Mouse (Mus musculus): ENCODE data around the gene Acox1. TPM values are rescaled to one million over a fixed set of nuclear protein-coding genes. Genes with fewer than 3 reads are reported as not detected.

Gene Acox1
- total and polyA plus RNA-seq, 2 experiments from 2014 or later = 66.1 to 116 TPM

DNA sequence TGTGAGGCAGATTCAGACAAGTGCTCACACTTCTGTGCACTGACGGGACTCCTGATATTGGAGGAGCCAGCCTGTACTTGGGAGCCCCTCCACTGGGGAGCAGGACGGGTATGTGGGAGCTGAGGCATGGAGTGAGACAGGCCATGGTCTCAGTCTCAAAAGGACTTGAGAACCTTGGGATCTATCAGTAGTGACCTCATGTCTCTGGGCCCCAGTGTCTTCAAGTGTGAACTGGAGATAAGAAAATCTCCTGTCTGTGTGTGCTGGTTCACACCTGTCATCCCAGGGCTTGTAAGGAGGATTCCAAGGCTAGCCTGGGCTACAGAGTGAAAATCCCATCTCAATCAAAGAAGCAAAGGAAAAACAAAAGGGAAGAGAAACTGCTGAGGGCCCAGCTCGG is 55.4 kb downstream of the Acox1 start:
- Histone ChIP-seq H3K9me3 (ENCODE audit: low read length) (no peaks in the 10 kb centered on the region), H3K4me1 (ENCODE audit: insufficient read depth, low read length) (no peaks in the 10 kb centered on the region), H3K9ac (replicated peaks; ENCODE audit: low read length, poor library complexity, severe bottlenecking) (no peak overlapping the region), H3K4me3 (ENCODE audit: low read depth, low read length) (no peak overlapping the region), H3K4me2 (ENCODE audit: low read depth, low read length, poor library complexity, severe bottlenecking) (no peak overlapping the region), H3K36me3 (ENCODE audit: insufficient read depth, low read length) (peaks cover 51% of the 10 kb centered on the region), H3K27me3 (ENCODE audit: insufficient read depth, low read length) (no peaks in the 10 kb centered on the region), H3K27ac (ENCODE audit: low read depth, low read length) (no peak overlapping the region)
- no peak for TF ChIP-seq CTCF (IDR thresholded peaks at IDR 0.05)
- 80% methylated on average over 3 of the region's 3 CpGs for WGBS
- ATAC-seq (ENCODE audit: low FRiP score) (no peak), DNase-seq (ENCODE audit: low spot score) (no peak)

DNA sequence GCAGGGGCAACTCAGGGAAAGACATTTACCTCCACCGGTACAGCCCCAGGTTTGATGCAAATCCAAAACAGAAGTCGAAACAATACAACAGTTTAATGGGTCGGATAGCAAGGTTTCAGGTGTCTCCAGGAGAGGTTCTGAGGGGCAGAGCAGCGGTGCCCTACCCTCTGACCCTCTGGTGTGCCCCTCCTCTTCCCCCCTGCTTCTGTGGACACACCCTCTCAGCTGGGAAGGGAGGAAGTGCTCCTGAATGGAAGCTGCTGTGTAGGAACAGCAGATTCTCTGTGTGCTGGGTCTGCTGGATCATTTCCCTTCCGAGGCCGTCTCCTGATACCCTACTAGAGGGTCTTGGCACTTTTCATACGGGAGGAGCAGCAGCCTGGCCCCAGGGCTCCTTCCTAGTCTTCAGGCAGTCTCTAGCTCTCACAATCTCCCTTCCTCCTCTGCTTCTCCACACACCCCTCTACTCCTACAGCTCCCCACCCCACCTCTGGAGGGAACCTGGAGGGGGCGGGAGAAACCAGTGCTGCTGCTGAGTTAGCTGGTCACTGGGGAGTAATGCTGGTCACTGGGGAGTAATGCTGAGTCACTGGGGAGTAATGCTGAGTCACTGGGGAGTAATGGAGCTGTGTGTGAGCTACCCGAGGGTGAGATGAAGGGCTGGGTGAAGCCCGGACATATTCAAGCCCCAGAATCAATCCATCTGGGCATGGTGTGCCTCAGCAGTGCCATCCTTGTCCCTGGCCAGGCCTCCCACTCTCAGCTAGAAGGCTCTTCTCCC is 56.4 kb downstream of the Acox1 start:
- Histone ChIP-seq H3K9me3 (ENCODE audit: low read length) (no peaks in the 10 kb centered on the region), H3K27ac (ENCODE audit: low read depth, low read length) (no peak overlapping the region), H3K36me3 (ENCODE audit: insufficient read depth, low read length) (peaks cover 41% of the 10 kb centered on the region), H3K4me3 (ENCODE audit: low read depth, low read length) (no peak overlapping the region), H3K4me2 (ENCODE audit: low read depth, low read length, poor library complexity, severe bottlenecking) (no peak overlapping the region), H3K27me3 (ENCODE audit: insufficient read depth, low read length) (no peaks in the 10 kb centered on the region), H3K9ac (replicated peaks; ENCODE audit: low read length, poor library complexity, severe bottlenecking) (no peak overlapping the region), H3K4me1 (ENCODE audit: insufficient read depth, low read length) (no peaks in the 10 kb centered on the region)
- DNase-seq (ENCODE audit: low spot score) (no peak), ATAC-seq (ENCODE audit: low FRiP score) (no peak)
- TF ChIP-seq CTCF (IDR thresholded peaks at IDR 0.05) = no peak
- 77% methylated on average over 10 of the region's 10 CpGs for WGBS

DNA sequence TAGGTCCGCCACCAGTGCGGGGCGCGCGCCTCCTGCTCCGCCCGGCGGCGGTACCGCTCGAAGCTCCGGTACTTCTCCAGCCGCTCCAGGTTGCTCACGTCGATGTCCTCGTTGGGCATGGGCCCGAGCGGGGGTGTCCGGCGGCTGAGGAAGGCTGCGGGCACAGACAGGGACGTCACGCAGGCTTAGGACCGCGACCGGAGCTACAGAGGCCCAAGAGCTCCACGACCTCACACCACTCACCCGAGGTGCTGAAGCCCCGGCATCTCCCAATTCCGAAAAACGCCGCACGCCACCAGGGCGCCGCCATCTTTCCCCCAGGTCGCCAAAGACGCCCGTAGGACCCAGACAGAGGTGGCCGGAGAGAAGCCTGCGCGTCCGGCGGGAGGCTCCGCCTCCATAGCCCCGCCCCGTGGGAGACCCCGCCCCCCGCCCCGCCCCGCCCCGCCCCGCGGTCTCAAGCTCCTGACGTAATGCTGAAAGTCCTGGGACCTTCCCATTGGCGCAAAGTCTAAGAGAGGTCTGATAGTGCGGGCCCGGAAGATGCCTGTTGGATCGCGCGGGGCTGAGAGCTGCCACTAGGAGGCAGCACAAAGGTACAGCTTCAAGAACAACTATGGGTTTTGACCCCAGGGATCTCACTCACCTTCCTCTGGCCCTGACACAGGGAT is 60.2 kb downstream of the Acox1 start, which contains the start of gene Mrpl38:
Gene Mrpl38 (minus strand): TSS at position 401 of the 671 bp plus-strand sequence.
- peak; percentile 85 for TF ChIP-seq CTCF (IDR thresholded peaks at IDR 0.05)
- H3K9me3 ChIP-seq (ENCODE audit: low read length) = no peaks in the 10 kb centered on the region
- DNase-seq (ENCODE audit: low spot score) (peak; percentile 96), ATAC-seq (ENCODE audit: low FRiP score) (peak; percentile 89)
- peaks cover 28% of the 10 kb centered on the region for H3K36me3 ChIP-seq (ENCODE audit: insufficient read depth, low read length)
- H3K9ac ChIP-seq (replicated peaks; ENCODE audit: low read length, poor library complexity, severe bottlenecking) = peak within 1 kb of the TSS; percentile 76
- H3K4me1 ChIP-seq (ENCODE audit: insufficient read depth, low read length) = no peaks in the 10 kb centered on the region
- H3K27me3 ChIP-seq (ENCODE audit: insufficient read depth, low read length) = no peaks in the 10 kb centered on the region
- H3K27ac ChIP-seq (ENCODE audit: low read depth, low read length) = peak within 1 kb of the TSS; percentile 67; the same call in 1 of the 2 replicates
- peak within 1 kb of the TSS; percentile 80 for H3K4me2 ChIP-seq (ENCODE audit: low read depth, low read length, poor library complexity, severe bottlenecking)
- peak within 1 kb of the TSS; percentile 85 for H3K4me3 ChIP-seq (ENCODE audit: low read depth, low read length)
- WGBS = 3% methylated on average over 58 of the region's 60 CpGs

DNA sequence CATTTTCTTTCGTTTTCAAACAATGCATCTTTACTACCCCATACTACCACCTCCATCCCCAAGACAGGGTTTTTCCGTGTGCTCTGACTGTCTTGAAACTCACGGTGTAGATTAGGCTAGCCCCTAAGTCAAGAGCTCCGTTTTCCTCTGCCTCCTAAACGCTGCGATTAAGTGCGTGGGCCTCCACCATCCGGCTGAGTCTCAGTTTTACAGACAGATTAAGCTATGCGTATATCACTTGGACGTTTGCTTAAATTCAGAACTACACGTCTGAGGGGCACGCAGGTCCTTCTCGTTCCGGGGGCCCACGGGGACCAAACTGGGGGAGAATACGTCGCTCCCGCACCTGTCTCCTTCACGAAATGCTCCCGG is 60.8 kb downstream of the Acox1 start:
- peak overlapping the region; percentile 85 for H3K4me3 ChIP-seq (ENCODE audit: low read depth, low read length)
- DNase-seq (ENCODE audit: low spot score) (no peak), ATAC-seq (ENCODE audit: low FRiP score) (no peak; the same call in 1 of the 2 replicates)
- TF ChIP-seq CTCF (IDR thresholded peaks at IDR 0.05) = no peak
- H3K4me2 ChIP-seq (ENCODE audit: low read depth, low read length, poor library complexity, severe bottlenecking) = peak overlapping the region; percentile 80
- H3K9me3 ChIP-seq (ENCODE audit: low read length) = no peaks in the 10 kb centered on the region
- peak overlapping the region; percentile 76 for H3K9ac ChIP-seq (replicated peaks; ENCODE audit: low read length, poor library complexity, severe bottlenecking)
- WGBS = under 1% methylated on average over 20 of the region's 20 CpGs
- H3K27me3 ChIP-seq (ENCODE audit: insufficient read depth, low read length) = no peaks in the 10 kb centered on the region
- peak overlapping the region; percentile 67; the same call in 1 of the 2 replicates for H3K27ac ChIP-seq (ENCODE audit: low read depth, low read length)
- H3K4me1 ChIP-seq (ENCODE audit: insufficient read depth, low read length) = no peaks in the 10 kb centered on the region
- H3K36me3 ChIP-seq (ENCODE audit: insufficient read depth, low read length) = peaks cover 28% of the 10 kb centered on the region

DNA sequence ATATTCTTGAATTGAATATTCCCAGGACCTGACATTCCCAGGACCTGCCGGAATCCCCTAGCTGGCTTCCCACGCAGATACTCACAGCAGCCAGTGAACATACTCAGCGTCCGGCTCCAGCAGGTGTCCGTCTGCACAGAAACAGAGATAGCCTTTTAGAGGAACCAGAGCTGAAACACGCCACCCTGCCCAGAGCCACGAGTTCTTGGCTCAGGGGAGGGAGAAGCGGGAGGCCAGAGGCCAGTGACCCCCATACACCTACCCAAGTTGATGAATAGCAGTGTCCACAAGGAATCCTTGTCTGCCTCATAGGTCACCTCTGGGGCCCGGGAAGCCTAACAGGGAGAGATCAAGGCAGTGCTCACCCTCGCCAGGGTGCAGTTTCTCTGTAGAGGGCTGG is 64.7 kb downstream of the Acox1 start:
- Histone ChIP-seq H3K27me3 (ENCODE audit: insufficient read depth, low read length) (no peaks in the 10 kb centered on the region), H3K9ac (replicated peaks; ENCODE audit: low read length, poor library complexity, severe bottlenecking) (no peak overlapping the region), H3K4me3 (ENCODE audit: low read depth, low read length) (no peak overlapping the region), H3K27ac (ENCODE audit: low read depth, low read length) (no peak overlapping the region), H3K4me1 (ENCODE audit: insufficient read depth, low read length) (peaks cover 6% of the 10 kb centered on the region; the same call in 1 of the 2 replicates), H3K4me2 (ENCODE audit: low read depth, low read length, poor library complexity, severe bottlenecking) (no peak overlapping the region), H3K36me3 (ENCODE audit: insufficient read depth, low read length) (peaks cover 25% of the 10 kb centered on the region), H3K9me3 (ENCODE audit: low read length) (no peaks in the 10 kb centered on the region)
- WGBS = 93% methylated on average over 10 of the region's 10 CpGs
- DNase-seq (ENCODE audit: low spot score) (no peak), ATAC-seq (ENCODE audit: low FRiP score) (no peak)
- no peak for TF ChIP-seq CTCF (IDR thresholded peaks at IDR 0.05)

DNA sequence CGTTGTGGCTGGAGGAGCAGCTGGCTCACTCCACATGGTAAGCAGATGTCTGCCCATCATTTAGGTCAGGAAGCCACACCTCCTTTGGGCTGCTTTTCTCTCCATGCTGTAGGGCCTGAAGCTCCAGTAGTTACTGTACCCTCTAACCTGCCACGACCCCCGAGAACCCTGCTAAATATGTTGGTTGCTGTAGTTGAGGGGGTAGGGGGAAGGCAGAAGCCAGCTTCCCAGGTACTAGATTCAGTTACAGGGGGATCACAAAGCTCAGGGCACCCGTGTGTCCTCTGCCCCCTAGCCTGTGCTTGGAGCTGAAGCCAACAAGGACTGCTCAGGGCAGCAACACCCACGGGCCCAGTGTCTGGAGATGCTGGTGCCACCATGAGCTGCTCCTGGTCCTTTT is 65.3 kb downstream of the Acox1 start:
- 82% methylated on average over 5 of the region's 5 CpGs for WGBS
- Histone ChIP-seq H3K4me3 (ENCODE audit: low read depth, low read length) (no peak overlapping the region), H3K9ac (replicated peaks; ENCODE audit: low read length, poor library complexity, severe bottlenecking) (no peak overlapping the region), H3K27me3 (ENCODE audit: insufficient read depth, low read length) (no peaks in the 10 kb centered on the region), H3K9me3 (ENCODE audit: low read length) (no peaks in the 10 kb centered on the region), H3K27ac (ENCODE audit: low read depth, low read length) (no peak overlapping the region), H3K4me1 (ENCODE audit: insufficient read depth, low read length) (peaks cover 6% of the 10 kb centered on the region; the same call in 1 of the 2 replicates), H3K36me3 (ENCODE audit: insufficient read depth, low read length) (peaks cover 25% of the 10 kb centered on the region), H3K4me2 (ENCODE audit: low read depth, low read length, poor library complexity, severe bottlenecking) (no peak overlapping the region)
- TF ChIP-seq CTCF (IDR thresholded peaks at IDR 0.05) = no peak
- no peak for DNase-seq (ENCODE audit: low spot score)
- no peak for ATAC-seq (ENCODE audit: low FRiP score)

Measured in midbrain, postnatal 0 days (tissue).